Mouse (Mus musculus) cerebellum, postnatal 36 days (tissue): ENCODE data around the gene Btf3.

Source experiments
- DNase-seq, 2 experiments: peaks; one replicate each; pipeline ENCODE4 v3.0.0; 2021 to 2022; ENCODE audit warnings: mixed read lengths in 2 of 2

Btf3 gene

DNA sequence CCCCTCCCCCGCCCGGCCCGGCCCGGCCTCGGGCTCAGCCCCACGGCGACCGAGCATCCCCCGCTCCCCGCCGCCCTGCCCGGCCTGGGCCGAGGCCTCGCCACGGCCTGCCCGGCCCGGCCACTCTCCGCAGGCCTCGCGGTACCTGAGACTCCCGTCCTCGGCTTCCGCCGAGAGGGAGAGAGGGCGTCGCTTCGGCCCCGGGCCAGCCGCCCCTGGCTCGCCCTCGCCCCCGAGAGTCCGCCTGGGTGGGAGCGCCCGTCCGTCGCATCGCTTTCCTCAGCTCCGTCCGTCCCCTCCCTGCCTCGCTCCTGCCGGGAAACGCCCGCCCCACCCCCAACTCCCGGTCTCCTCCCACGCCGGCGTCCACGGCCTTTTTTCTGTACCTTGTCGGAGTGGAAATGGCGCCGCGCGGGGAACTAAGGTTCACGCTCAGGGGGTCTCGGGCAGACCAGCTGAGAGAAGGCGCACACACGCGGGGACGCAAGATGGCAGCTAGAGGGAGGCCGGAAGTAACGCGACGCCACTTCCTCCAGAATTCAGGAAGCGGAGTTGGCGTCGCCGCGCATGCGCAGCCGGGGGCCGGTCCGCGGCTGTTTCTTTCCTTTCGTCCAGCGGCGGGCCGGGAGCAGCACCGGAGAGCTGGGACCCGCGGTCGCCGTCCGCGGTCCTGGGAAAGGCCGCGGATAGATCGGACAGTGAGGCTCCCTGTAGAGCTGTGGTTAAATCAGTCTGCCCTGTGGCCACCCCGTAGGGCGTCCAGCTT lies at the start of gene Btf3:
TSS of gene Btf3 (minus strand) at position 527 of the 766 bp plus-strand sequence.
- DNase-seq = peak; percentile 95

DNA sequence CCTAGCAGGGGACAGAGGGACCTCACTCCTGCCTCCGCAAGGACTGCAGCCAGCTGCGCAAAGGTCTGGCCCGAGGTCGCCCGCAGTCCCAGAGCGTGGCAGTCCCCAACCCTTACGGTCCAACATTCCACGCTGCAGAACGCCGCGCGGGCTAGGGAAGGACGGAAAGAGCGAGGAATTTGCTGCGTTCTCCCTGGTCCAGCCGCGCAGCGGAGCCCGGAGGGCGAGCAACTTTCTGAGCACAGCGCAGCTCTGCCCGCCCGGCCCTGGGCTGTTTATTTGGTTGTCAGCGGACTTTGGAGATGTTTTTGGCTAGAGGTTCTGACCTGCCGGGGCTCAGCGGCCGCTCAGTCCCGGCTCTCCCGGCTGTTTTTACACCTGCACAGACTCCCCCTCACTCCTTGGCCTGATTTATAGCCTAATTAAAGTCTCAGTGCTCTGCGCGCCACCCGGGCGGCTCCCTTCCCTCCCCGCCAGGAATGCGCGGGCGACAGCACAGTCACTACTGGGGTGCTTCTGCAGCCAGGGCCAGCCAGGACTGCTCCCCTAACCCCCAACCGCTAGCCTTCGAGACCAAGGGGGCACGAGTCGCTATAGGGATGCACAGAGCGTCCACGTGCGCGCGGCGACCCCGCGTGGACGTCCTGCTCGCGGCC lies 49.1 kb upstream of the Btf3 start:
- DNase-seq = no peak

DNA sequence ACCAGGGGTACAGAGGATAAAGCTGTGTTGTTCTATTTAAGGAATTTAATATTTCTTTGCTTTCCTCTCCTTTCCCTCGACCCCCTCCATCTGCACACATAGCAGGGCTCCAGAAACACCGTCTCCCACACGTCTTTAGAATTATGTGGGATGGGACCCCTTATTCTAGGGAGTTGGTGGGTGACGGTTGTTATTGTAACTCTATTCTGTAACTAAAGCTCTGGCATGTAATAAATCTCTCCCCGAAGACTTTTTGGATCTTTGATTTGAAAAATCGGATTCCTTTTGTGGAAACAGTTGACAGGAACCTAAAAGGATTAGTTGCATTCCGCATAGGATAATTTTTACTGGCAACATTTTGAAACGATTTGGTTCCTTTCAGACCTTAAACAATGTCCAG lies 48.3 kb upstream of the Btf3 start:
- no peak for DNase-seq

DNA sequence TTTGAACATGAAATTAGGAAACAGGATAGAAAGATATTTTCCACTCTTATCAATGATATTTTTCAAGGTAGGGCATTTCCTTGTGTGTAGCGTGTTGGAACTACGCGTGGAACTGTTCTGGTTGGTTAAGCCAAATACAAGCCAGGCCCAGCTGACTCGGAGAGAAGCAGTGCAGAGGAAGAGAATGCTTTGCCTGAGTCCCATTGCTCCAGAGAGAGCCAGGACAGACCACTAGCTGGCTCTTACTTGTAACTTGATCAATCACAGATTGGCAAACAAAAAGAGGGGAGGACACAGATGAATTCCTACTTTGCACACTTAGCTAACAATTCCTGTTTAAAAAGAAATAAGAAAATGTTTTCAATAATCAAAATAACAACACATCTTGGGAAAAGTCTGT lies 46.2 kb upstream of the Btf3 start:
- no peak for DNase-seq

DNA sequence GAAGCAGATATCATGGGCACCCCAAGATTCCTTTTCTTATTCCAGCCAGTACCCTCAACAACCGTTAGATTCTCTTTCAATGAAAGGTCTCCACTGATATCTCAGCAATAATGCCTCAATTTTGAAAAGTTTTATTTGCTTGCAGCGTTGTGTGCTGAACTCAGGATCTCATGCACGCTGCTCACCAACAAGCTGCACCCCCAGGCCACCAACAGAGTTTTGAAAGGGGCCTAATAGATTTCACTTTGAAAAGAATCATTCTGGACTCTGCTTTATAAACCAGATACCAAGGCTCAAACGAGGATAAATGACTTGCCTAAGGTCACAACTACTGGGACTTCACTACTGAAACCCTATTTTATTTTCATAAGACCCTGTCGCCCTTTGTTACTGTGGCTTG lies 44.4 kb upstream of the Btf3 start:
- no peak for DNase-seq

DNA sequence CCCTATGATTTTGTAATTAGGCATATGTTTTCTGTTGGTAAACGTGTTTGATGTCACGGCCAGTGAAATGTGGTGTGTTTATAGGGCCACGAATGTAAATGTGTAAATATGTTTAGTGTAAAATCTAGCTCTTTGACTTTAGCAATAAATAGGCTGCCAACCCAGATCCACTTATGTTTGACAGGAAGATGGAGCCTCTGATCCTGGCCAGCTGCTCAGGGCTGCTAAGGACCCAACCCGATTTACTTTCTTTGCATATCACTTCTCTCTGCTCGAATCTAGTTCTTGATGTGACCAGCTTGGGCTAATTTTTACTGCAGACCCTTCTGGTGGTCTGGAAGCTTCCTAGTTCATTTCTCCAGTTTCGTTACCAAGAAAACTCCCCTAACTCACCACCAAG lies 43.6 kb upstream of the Btf3 start:
- no peak for DNase-seq

DNA sequence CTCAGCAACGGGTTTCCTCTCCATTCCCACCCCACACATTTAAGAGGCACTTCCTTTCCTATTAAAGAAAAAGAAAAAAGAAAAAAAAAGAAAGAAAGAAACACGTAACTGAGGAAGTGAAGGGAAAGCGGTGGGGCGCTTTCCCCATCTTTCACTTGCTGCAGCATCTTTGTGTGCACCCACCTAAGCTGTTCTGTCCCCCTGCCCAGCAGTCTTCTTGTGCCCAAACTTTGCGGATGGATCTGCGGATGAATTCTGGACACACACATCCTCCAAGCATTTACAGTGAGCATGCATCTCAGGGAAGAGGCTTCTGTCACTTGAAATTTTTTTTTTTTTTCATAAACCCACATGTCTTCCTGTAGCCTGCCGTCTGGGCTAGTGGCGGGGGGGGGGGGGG lies 42.5 kb upstream of the Btf3 start:
- no peak for DNase-seq

DNA sequence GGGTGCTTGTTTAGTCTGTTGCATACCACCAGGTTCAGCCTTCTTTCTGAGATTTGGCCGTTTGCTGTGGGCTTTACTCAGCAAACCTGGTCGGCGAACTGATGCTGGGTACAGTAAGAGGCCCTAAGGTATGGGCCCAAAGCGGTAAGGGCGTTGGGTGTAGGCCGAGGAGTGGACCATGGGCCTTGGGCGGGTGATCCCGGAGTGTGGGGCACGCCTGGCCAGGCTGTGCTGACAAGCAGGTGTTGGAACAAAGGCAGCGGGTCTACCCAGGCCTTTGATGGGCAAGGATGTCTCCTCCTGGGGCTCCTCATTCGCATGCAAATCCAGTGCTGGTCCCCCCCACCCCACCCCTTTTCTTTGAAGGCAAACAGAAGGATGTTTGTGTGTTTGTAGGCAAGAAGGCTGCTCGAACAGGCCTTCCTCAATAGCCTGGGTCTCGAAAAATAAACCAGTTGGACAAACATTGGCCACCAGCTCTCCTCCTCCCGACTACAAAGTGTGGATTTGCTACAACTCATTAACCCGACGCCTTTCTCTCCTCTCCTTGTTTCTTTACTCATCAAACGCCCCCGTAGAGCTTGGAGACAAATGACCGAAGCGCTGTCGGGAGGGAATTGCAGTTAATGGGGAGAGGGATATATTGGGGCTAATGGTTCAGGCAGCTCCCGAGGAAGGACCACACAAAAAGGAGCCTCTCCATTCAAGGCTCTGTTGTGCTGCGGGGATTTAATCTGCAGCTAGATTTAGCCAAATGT lies 41.8 kb upstream of the Btf3 start:
- no peak for DNase-seq

DNA sequence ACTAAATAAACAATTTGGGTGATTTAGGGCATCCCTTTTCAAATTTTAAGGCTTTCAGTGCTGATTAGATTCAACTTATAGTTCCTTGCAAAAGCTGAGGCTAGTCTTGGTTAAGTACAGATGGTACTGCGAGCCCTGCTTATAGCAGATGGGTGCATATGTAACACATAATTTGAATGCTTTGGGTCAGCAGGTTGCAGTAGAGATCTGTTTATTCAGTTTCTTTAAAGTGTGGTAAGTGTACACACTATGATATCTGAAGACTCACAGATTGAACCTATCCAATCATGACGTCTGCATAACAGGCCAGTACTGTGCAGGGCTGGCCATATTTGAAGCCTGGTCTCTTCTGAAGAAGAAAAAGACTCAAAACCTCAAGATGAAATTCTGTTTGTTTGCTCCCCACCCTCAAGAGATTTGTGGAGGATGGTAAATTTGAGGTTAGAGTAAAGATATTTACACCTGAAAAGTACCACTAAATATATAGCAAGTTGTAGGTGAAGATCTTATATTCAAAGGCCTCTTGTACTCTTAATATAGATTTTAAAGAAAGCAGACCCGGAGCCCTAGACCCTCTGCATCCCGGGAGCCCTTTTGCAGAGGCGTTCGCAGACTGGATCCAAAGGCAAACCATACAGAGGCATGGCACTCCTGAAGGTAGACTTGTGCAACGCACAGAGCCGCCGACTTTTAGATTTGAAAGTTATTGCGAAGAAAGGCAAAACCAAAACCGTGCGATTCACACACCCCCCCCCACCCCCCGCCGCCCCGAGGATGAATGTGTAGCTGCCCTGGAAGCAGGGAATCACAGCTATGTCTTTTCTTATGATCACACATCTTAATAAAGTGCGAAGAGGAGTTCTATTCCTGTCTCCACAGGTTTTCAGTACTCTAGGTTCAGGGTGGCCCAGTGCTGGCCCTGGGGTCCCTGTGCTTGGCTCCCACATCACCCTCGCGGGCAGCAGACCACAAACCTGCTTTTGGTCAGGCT lies 40.9 kb upstream of the Btf3 start:
- no peak for DNase-seq

DNA sequence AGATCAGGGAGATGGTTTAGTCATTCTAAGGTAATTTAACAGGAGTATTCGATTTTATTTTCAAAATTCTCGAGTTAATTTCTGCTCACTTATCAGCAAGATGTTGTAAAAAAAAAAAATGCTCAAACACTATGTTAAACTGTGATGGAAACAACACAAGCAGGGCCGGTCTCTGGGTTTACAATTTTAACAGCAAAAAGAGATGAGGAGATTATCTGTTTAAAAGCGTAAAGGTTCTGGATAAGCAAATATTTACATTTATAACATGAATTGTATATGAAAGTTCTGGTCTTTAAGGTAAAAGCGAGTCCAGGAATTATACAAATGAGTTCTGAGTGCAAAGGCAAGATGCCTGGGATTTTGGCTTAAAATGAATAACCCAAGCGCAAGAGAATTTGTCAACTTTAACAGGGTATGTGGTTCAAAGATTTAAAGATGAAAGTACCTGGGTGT lies 40.2 kb upstream of the Btf3 start:
- DNase-seq = no peak

DNA sequence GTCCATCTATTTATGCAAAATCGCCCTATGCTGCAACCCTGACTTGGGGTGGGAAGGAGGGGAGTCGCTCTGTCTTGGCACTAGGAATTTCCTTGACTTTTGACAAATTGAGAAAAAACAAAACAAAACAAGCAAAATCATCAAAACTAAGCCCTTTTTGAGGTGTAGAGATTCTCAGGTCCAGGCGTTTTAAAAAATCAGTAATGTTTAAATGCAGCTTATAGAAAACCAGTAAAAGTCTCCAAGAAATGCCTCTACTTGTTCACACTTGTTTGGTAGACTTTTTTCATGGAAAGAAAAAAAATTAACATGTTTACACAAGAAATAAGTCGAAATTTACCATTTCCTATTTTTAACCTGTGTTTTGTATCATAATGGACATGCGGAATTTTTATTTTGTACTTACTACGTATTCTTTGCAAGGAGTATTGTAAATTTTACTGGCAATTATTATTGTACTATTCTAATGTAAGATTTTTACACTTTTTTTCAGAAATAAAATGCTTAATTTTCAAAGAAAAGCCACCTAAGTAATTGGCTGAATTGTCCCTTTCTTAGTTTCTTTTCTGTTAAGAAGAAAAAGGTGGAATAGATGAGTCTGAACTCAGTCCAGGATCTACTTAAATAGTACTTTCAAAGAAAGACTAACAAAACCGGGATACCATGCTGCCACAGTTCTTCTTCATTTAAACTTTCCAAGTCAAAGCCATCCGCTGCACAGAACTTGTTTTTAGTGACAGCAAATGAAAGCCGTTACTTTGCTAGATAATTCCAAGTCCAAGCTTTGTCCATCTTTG lies 39.6 kb upstream of the Btf3 start:
- no peak for DNase-seq

DNA sequence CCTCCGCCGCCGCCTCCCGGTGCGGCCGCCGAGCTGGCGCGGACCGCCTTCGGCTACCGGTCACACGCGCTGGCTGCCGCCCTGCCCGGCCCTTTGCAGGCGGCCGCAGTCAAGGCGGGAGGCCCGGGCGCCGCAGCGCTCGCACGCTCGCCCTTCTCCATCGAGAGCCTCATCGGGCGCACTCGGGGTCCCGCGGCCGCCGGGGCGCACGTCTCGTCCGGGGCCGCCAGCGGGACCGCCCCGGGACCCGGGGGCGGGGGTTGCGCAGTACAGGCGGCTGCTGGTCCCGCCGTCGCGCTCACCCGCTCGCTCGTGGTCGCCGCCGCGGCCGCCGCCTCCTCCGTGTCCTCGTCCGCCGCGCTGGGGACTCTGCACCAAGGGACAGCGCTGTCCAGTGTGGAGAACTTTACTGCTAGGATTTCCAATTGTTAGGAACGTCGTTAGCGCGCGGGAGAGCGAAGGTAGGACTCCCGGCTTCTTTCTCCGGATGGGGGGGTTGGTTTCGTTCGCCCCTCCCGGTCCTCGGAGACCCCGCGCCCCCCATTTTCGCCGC lies 38.8 kb upstream of the Btf3 start:
- DNase-seq = no peak

DNA sequence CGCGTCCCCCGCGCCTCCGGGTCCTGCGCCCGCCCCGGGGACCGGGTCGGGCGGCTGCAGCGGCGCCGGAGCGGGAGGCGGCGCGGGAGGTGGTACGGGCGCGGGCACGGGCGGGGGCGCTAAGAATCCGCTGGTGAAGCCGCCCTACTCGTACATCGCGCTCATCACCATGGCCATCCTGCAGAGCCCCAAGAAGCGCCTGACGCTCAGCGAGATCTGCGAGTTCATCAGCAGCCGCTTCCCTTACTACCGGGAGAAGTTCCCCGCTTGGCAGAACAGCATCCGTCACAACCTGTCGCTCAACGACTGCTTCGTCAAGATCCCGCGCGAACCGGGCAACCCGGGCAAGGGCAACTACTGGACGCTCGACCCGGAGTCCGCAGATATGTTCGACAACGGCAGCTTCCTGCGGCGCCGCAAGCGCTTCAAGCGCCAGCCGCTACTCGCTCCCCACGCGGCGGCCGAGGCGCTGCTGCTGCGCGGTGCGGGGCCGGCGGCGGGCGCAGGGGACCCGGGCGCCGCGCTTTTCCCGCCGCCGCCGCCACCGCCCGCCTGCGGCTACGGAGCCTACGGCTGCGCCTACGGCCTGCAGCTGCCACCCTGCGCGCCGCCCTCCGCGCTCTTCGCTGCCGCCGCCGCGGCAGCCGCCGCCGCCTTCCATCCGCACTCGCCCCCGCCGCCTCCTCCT lies 38.2 kb upstream of the Btf3 start:
- peak in 1 of 2 experiments; percentile 10 for DNase-seq

DNA sequence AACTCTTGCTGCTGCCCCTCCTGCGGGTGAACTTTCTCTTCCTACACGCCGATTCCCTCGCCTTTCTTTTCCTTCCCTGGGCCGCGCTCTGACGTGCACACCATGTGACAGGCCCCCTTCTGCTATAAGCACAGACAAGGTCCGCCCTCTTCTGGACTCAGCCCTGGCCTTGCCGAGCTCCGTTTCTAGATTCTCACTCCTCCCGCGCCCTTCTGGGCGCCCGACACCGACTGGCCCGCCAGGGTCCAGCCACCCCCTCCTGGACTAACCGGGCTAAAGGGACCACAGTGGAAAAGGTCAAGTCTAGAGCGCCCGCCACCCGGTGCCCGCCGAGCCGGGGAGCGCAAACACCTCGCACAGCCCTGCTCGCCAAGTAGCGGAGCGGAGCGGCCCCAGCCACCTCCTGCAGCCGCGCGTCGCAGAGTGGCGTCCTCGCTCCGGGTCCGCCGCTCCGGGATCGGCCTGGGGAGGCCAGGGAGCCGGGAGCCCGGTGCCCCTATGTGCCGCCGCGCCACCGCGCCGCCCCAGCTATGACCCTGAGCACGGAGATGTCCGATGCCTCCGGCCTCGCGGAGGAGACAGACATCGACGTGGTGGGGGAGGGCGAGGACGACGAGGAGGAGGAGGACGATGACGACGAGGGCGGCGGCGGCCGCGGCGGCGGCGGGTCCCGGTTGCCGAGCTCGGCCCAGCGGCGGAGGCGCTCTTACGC lies 37.4 kb upstream of the Btf3 start, which contains the start of gene Foxd1:
TSS of gene Foxd1 (plus strand) at position 153 of the 712 bp plus-strand sequence.
- DNase-seq = peak in 1 of 2 experiments; percentile 9

DNA sequence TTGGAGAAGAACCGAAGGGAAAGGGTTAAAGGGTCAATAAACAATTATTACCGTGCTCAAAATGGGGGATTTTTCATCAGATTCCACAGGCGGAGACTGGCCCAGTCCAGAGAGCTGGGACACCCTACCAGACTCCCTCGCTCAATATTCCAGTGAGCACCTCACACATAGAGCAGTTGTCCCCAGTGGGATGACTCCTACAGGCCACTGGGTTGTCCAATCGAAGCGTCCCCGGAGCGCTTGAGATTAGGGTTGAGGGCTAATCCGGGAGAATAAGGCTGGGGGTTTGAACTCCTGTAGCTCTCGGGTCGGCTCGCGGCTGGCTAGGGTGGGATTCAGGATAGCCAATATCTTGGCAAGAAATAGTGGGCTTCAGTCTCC lies 36.9 kb upstream of the Btf3 start:
- DNase-seq = no peak

DNA sequence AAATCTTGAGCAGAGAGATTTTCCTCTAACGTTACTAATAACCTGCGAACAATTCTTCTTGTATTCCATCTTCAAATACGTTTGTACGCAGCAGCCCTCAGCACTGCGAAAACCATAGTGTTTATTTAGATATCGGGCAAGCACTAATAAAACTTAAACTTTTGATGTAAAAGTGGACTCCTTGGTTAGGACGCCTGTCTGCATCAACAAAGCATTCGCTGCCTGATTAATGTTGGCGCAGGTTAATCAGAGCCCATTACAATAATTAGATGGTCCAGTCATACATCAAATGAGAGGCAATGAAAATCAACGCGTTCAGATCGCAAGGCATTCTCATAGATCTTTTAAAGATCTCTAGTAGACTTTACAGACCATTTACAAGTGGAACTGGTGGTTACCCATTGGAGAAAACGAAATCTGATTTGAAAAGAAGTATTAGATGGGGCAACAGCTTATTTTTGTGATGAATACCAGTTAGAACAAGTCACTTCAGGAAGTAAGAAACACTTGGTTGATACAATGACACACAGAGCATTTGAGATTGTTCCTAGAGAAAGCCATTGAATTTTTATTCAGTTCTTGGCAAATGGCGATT lies 35.7 kb upstream of the Btf3 start:
- DNase-seq = no peak

DNA sequence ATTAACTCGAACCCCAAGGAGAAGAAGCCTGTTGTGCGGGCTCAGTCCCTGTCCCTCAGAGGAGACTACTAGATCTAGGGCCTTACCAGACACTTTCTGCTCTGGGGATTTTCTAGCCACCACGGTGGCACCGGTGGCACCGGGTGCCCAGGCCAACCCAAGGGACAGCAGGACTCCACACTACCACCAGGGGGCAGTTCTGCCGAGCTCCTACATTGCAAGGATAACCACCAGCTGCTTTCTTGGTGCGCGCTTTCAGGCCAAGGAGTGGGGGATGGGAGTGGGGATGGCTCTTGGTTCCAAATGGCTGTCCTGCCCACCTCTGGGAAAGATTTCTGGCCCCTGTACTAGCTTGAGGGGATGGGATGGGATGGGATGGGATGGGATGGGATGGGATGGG lies 34.7 kb upstream of the Btf3 start:
- DNase-seq = no peak

DNA sequence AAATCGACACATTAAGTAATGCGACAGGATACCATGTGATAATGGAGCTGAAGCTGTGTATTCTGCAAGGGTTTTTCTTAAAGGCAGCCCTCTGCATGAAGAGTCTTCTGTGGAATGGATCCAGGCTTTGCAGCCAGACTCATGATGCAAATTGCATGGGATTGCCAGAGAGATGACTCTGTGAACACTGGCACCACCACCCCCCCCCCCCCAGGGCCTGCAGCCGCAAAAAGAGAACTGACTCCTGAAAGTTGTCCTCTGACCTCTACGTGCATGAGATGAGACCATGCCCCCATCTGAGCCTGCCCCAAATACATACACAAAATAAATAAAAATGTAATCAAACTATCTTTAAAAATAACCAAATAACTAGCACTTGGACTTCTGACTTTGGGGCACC lies 32.7 kb upstream of the Btf3 start:
- no peak for DNase-seq

DNA sequence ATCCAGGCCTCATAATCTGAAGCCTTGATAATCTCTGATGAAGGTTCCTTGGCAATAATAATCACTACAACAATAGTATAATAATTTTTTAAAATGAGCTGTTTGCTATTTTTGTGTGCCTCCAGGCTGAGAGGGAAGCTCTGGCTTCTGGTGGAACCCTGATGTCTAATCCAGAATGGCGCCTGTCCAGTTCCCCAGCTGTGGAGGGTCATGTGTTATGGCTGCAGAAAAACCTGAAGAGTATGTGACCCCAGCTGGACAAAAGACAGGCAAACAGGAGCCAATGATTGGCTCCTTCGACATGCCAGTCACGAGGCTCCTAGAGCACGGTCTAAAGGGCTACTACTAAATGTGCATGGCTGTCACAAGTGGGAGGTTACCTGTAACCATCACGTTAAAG lies 23.7 kb upstream of the Btf3 start:
- DNase-seq = no peak

DNA sequence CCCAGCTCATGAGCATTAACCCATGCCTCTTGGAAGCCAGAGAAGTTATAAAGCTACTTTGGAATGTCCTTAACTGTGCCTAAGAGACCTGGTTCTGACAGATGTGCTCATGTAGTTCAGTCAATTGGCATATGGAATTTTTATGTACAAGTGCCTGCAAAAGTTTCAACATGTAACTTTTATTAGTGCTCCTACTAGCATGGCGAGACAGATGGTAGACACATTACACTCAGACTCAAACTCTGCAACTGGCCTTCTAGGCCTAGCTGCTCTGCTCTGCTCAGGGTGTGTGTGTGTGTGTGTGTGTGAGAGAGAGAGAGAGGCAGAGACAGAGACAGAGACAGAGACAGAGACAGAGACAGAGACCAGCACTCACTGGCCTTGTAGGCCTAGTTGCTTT lies 19.4 kb upstream of the Btf3 start:
- DNase-seq = no peak
